Mouse (Mus musculus): ENCODE data around the gene Uhrf1bp1.

Gene Uhrf1bp1

GRCm38 (mm10) chr17:27947155-27947554 is 90.9 kb downstream of the Uhrf1bp1 start:
- no peak for DNase-seq (ENCODE audit: low spot score)

Data from layer of hippocampus, adult 9-10 months (tissue).